Mouse (Mus musculus) splenic B cell, adult 2 months (primary cell): ENCODE measurements around the gene Fam173b.

ENCODE experiments used
- DNase-seq: peaks from one replicate; pipeline ENCODE4 v3.0.0-alpha.2; 2011; ENCODE audit warnings: low read depth, low spot score
- H3K27me3 ChIP-seq: 2 replicates; pipeline ENCODE4 v1.6.1; 2012; ENCODE audit warnings: mild to moderate bottlenecking, low read length, moderate library complexity, mixed read lengths; ENCODE audit not compliant: control insufficient read depth, poor library complexity, insufficient read depth, severe bottlenecking
- H3K36me3 ChIP-seq: 2 replicates; pipeline ENCODE4 v1.6.1; 2012; ENCODE audit warnings: mild to moderate bottlenecking, low read length, moderate library complexity, mixed read lengths; ENCODE audit not compliant: control insufficient read depth, poor library complexity, insufficient read depth, severe bottlenecking

Gene Fam173b

GRCm38 (mm10) chr15:31602426-31602825, 774 bp downstream of the Fam173b start:
- H3K27me3 ChIP-seq: no peaks in the 10 kb centered on the region
- peak; percentile 70 for DNase-seq
- no peaks in the 10 kb centered on the region for H3K36me3 ChIP-seq

DNA sequence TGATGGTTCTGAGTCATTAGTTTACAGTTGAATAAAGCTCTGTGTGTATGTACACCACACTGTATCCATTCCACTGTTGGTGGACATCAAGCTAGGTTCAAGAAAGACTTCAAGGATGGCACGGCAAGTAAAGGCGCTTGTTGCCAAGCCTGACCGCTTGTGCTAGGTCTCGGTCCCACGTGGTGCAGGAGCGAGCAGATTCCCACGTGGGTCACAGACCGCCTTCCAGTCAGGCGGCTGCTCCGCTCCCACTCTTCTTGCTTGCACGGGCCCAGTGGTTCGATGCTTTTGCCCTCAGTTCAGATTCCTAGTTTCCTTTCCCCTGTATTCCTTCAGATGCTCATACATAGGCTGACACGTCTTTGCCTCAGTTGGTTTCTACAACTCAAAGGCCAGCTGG, 1.5 kb downstream of the Fam173b start:
- H3K27me3 ChIP-seq: no peaks in the 10 kb centered on the region
- H3K36me3 ChIP-seq: no peaks in the 10 kb centered on the region
- DNase-seq: no peak

DNA sequence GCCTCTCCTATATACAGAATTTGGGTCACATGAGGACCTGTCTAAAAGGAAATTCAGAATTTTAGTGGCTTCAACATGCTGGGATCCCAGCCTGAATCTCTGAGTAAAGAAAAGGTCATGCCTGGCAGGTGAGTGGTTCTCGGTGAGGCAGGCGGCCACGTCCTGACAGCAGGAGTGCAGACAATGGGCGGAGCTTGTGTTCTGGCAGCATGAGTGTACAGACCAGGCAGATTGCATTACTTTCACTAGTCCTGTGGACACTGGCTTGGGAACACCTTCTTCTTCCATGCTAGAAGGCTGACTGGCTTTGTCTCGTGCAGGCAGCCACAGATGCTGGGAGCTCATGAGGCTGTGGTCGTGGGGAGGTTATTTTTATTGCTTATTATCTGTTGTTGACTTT, 5.2 kb downstream of the Fam173b start:
- H3K36me3 ChIP-seq: no peaks in the 10 kb centered on the region
- no peak for DNase-seq
- H3K27me3 ChIP-seq: no peaks in the 10 kb centered on the region; the same call in 1 of the 2 replicates

DNA sequence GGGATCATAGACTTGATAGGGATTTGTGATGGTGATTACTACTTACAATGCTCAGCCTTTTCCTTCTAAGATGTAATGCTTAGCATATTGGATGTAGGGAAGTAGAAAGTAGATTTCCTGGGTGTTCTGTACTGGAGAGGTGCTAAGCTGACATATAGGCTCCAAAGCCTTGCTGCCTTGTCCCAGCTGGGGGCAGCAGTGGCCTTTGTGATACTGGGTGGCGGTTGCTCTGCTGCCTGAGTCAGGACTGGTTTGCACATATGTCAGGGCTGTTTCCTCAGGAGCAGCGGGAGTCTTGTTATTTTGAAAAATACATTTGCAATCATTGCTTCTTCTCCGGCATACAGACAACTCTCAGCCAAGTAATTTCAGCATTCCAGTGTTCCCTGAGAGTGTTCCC, 9.4 kb downstream of the Fam173b start:
- no peaks in the 10 kb centered on the region; the same call in 1 of the 2 replicates for H3K27me3 ChIP-seq
- H3K36me3 ChIP-seq: no peaks in the 10 kb centered on the region
- peak; percentile 50 for DNase-seq

DNA sequence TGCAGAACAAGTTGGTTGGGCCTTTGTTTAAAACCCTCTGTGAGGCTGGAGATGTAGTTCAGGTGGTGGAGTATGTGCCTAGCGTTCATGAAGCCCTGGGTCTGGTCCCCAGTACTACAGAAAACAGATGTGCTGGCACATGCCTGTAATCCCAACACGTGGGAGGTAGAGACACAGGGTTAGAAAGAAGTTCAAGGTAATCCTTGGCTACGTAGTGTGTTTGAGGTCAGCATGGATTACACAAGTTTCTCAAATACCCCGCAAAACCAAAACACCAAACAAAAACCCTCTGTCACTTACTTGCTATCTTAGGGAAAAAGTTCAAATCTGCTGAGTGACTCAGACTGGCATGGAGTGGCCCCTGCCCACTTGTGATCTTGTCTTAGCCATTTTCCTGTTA, 10.3 kb downstream of the Fam173b start:
- no peaks in the 10 kb centered on the region for H3K36me3 ChIP-seq
- H3K27me3 ChIP-seq: no peaks in the 10 kb centered on the region; the same call in 1 of the 2 replicates
- DNase-seq: no peak

DNA sequence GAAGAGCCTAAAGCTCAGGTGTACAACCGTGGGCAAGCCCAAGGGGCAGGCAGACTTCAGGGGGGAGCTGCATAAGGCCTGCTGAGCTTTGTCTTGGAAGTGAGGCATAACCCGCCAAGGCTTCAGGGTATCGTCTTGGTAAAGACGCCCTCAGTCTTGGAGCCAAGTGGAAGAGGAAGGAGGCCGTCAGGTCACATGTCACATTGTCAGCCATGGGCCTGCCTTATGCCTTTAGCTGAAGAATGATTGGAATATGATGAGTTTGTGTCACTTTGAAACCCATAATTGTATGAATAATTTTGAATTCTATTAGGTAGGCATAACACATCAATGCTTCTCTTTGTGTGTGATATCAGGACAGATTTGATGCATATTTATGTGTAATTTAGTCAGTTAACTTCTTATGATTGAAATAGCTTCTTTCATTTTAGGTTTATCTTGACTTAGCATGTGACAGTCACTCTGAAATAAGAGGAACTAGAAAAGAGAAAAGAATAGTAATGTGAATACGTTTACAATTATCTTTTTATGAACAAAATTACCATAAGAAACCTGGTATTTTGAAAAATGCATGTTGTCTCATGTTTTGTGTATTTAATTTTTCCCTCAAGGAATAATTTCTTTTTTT, 12.3 kb downstream of the Fam173b start:
- DNase-seq: no peak
- no peaks in the 10 kb centered on the region for H3K36me3 ChIP-seq
- H3K27me3 ChIP-seq: no peaks in the 10 kb centered on the region

DNA sequence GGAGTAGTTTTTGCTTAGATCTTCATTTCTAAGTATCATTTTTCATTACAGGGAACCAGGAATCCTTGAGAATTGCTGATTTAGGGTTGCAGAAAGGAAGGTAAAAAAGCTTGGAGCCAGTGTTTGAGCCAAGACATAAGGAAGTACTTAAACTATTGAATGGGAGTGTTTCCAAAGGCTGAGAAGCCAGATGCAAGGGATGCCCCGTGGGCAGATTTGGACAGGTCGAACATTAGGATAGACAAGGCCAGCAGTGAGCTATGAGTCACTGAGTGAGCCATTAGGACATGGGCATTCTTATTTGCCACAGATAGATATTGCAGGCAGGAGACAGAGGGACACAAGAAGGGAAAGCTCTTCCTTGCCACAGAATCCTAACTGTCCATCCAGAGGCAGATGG, 13.0 kb downstream of the Fam173b start:
- H3K27me3 ChIP-seq: no peaks in the 10 kb centered on the region
- H3K36me3 ChIP-seq: no peaks in the 10 kb centered on the region
- DNase-seq: no peak

DNA sequence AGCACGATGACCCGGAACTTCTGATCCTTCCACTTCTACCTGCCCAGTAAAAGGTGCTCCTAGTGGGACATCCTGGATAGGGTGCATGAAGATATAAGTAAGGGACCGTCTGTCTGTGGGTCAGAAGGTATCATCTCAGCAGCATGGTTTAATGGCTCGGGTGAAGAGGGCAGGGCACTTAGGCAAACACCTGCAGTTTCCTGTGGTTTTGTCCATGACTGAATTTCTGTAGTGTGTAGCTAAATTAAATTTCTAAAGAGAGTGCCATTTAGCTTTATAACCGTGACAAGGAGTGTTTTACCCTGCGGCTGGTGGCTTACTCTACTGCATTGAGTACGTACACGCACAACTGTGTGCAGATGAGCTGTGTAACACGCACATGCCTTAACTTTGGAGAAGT, 15.6 kb downstream of the Fam173b start:
- DNase-seq: peak; percentile 58
- H3K27me3 ChIP-seq: no peaks in the 10 kb centered on the region
- H3K36me3 ChIP-seq: no peaks in the 10 kb centered on the region

DNA sequence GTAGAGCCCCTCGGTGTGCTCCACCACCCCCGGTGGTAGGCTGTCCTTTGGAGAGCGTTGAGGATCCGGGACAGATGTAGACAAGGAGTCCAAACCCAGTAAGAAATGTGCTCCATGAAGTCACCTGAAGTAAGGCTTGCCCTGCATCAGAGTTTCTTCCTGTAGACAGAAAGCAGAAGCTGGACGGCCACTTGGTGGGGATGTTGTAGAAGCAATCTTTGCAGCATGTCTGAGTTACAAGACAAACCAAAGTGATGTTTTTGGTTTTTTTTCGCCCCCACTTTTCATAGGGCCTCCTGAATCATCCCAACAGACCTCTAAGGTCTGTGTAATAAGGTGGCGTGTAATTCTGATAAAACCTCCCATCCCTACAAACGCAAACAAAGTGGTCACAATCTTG, 17.9 kb downstream of the Fam173b start:
- Histone ChIP-seq H3K36me3 (no peaks in the 10 kb centered on the region), H3K27me3 (no peaks in the 10 kb centered on the region)
- peak; percentile 55 for DNase-seq

GRCm38 (mm10) chr15:31627277-31628154, 25.9 kb downstream of the Fam173b start:
- no peaks in the 10 kb centered on the region for H3K27me3 ChIP-seq
- H3K36me3 ChIP-seq: no peaks in the 10 kb centered on the region
- no peak for DNase-seq

GRCm38 (mm10) chr15:31628180-31628579, 26.5 kb downstream of the Fam173b start:
- Histone ChIP-seq H3K27me3 (no peaks in the 10 kb centered on the region), H3K36me3 (no peaks in the 10 kb centered on the region)
- no peak for DNase-seq

GRCm38 (mm10) chr15:31629556-31629955, 27.9 kb downstream of the Fam173b start:
- Histone ChIP-seq H3K36me3 (no peaks in the 10 kb centered on the region), H3K27me3 (no peaks in the 10 kb centered on the region)
- no peak for DNase-seq

GRCm38 (mm10) chr15:31631396-31631858, 29.8 kb downstream of the Fam173b start:
- Histone ChIP-seq H3K27me3 (no peaks in the 10 kb centered on the region), H3K36me3 (no peaks in the 10 kb centered on the region)
- no peak for DNase-seq

- no peaks in the 10 kb centered on the region for H3K36me3 ChIP-seq
- no peak for DNase-seq
Observed at GRCm38 (mm10) chr15:31632478-31632877, 30.8 kb downstream of the Fam173b start.

DNA sequence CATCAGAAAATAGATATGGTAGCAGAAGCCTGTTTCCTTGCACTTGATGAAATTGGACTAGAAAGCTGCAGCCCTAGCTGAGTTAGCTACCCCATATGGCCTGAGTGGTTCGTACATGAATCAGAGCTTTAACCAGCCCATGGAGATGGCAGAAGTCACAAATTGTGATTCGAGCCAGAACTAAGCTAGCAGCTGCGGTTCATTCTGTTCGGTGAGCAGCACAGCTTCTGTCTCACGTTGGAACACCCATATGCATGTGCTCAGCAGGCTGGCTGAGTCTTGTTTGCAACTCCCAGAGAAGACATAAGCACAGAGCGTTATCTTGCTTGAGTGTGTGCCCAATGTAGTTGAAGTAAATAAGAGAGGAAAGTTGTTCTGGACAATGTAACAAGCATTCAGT, 32.9 kb downstream of the Fam173b start:
- H3K36me3 ChIP-seq: no peaks in the 10 kb centered on the region

More at GRCm38 (mm10) chr15:31632478-31632877, 30.8 kb downstream of the Fam173b start:
- no peaks in the 10 kb centered on the region for H3K27me3 ChIP-seq

More for the DNA sequence above, 32.9 kb downstream of the Fam173b start:
- no peak for DNase-seq
- H3K27me3 ChIP-seq: no peaks in the 10 kb centered on the region
